Mouse (Mus musculus) heart, postnatal 10 days (tissue): ENCODE results near the gene Fars2. TPM values are rescaled to one million over a fixed set of nuclear protein-coding genes. Genes with fewer than 3 reads are reported as not detected.

Source experiments
- DNase-seq, 2 experiments: peaks; one replicate each; pipeline ENCODE4 v3.0.0; 2021
- intact Hi-C: fragments of 180-260 bp; cut with DNase I; formaldehyde crosslinking; loops from one replicate; pipeline ENCODE4 v1.15.1; 2025
- total RNA-seq, 2 experiments: library from RNA; stranded (reverse); gene quantifications; 2 replicates each; pipeline ENCODE4 v1.2.3; 2021

Fars2 gene
- total RNA-seq, 2 experiments from 2014 or later = 69.7 to 73.3 TPM

DNA sequence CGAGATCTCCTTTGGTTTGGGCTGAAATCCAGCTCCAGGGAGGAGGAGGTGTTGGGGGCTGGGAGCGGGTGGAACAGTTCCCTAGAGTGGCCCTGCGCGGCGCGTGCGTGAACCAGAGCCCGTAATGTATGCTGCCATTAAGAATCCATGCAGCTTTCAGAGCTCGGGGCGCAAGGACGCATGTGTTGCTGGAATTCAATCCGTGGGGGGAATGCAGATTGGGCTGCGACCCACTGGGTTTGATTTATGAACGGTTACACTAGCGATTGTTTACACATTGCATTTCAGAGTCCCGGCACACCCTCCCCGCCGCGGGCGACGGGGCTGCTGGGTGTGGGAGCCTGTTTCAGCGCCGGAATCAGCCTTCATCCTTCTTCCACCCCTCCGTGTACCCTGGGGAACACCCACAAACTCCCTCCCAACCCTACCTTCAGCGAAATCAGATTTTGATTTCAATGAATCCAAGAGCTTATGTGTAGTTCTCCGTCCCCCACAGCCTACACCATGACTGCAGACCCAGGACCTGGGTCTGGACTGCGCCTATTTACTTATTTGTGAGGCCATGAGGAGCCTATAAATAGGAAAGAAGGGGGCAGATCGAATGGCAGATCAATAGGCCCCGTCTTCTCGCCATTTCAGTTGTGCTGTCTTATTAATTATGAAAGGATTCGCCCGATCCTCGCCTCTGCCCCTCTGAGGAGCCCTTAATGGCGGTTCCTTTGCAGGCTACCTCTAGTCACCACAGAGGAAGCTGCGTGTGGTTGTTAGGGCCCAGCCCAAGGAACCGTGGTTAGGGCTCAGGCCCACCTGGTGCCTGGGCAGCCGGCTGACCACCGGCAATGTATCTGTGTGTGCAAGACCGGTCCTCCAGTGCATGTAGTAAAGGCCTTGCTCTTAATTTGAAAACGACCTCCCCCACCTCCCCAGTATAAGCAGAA is 607.6 kb downstream of the Fars2 start:
- intact Hi-C loops = loop anchor here (5.0 to 10.0 kb wide), 2 partner anchors 443 to 710 kb away; no protein-coding TSS in a partner anchor
- peak; percentile 28 to 34 for DNase-seq

- intact Hi-C loops = loop anchor here (5.0 to 10.0 kb wide), 2 partner anchors 444 to 711 kb away; no protein-coding TSS in a partner anchor
- DNase-seq = peak in 1 of 2 experiments; percentile 16
Observed at GRCm38 (mm10) chr13:36725881-36726280, 608.7 kb downstream of the Fars2 start.

DNA sequence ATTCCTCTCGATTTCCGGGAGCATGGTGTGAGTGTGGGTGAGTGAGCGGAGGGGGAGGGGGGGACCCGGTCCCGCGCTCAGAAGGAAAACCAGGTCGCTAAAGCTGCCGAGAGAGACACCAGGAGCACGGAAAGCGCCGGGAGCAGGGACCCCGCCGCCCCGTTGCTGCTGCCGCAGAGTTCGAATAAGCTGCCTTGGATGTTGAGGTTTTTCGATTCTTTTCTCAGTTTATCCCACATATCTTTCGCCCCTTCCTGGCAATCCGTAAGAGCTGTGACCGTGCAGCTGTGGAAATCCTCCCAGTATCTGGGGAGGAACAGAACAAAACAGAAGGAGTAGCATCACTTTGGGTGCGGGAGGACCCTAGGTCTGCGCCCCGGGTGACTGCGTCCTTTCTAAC is 609.3 kb downstream of the Fars2 start:
- intact Hi-C loops = loop anchor here (5.0 to 10.0 kb wide), 2 partner anchors 444 to 712 kb away; no protein-coding TSS in a partner anchor
- DNase-seq = peak in 1 of 2 experiments; percentile 24

- DNase-seq = peak in 1 of 2 experiments; percentile 23
- intact Hi-C loops = loop anchor here (5.0 to 10.0 kb wide), 2 partner anchors 445 to 712 kb away; no protein-coding TSS in a partner anchor
Observed at GRCm38 (mm10) chr13:36726951-36727778, 610.0 kb downstream of the Fars2 start.

DNA sequence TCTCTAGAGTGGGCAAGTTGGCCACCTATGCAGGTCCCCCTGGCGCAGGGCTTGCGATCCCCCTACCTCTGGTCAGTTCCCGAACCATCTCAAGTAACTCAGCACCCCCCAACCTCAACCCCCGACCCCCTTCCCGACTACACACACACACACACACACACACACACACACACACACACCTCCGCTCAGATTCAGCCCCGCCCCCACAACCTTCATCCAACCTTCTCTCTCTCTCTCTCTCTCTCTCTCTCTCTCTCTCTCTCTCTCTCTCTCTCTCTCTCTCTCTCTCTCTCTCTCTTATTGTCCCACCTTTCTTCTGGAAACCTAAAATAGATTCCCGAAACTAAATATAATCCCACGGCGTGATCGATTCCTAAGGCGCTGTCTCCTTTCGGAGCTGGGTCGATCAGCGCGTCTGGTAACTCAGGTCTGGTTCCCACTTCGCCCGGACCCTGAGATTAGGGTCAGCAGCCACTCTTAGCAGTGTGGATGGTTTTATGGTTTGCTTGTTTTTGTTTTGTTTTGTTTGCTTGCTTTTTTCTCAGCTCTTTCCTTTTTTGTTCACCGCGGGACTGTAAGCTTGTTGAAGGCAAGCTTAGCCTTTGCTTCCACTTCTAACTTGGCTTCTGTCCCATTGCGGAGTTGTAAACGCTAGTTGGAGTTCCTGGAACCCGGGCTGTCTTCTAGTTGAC is 610.7 kb downstream of the Fars2 start:
- DNase-seq = no peak
- intact Hi-C loops = loop anchor here (5.0 to 10.0 kb wide), 2 partner anchors 446 to 713 kb away; no protein-coding TSS in a partner anchor

DNA sequence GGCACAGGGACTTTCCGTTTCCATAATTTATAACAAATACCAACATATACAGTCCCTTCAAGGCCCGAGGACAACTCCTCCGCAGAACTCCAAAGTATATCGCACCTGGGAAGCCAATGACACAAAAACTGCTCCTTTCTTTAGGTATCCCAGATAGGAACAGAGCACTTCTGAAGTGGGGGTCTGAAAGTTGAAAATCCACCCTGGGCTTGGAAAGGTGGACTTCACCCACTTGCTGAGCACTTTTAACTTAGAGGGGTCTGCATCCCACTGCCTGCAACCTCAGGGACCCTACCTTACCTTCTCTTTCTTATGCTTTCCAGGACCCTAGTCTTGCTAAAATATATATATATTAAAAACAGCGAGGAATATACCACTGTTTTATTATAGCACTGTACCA is 611.3 kb downstream of the Fars2 start:
- DNase-seq = no peak
- intact Hi-C loops = loop anchor here (5.0 to 10.0 kb wide), 2 partner anchors 446 to 714 kb away; no protein-coding TSS in a partner anchor

DNA sequence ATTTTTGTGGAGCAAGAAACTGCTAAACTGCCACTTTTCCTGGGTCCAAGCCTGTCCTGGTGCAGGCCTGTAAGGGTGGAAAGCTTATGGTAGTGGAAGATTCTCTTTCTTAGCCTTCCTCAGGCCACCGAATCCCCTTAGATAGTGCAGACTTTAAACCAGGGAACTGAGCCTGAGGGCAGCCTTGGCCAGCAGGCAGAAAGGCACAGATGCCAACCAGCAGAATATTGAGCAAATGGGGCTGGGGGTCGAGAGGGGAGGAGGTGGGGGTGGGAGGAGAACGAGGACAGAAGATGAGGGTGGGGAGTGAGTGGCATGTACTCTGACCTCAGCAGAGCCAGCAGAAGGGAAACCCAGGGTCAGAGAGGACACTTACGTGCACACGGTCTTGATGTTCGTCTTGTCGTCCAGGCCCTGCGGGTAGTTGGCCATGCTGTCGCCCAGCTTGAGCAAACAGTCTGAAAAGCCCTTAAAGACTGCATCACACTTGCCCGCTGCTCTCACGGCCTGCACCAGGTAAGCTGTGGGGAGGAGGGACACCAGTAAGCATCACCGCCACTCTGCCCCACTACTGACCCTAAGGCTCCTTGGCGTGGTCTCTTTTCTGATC is 612.6 kb downstream of the Fars2 start:
- intact Hi-C loops = loop anchor here (5.0 to 10.0 kb wide), 3 partner anchors 448 to 715 kb away; partner anchors contain the start of genes Fars2 and Lyrm4

GRCm38 (mm10) chr13:36730341-36730761 is 613.1 kb downstream of the Fars2 start:
- intact Hi-C loops = loop anchor here (10.0 kb wide), 1 partner anchor 616 kb away; the partner anchor contains the start of genes Fars2 and Lyrm4
- no peak for DNase-seq

More for the DNA sequence above, 612.6 kb downstream of the Fars2 start:
- no peak for DNase-seq

GRCm38 (mm10) chr13:36731016-36731930 is 614.1 kb downstream of the Fars2 start:
- intact Hi-C loops = loop anchor here (10.0 kb wide), 1 partner anchor 616 kb away; the partner anchor contains the start of genes Fars2 and Lyrm4
- DNase-seq = peak; percentile 44 to 57

DNA sequence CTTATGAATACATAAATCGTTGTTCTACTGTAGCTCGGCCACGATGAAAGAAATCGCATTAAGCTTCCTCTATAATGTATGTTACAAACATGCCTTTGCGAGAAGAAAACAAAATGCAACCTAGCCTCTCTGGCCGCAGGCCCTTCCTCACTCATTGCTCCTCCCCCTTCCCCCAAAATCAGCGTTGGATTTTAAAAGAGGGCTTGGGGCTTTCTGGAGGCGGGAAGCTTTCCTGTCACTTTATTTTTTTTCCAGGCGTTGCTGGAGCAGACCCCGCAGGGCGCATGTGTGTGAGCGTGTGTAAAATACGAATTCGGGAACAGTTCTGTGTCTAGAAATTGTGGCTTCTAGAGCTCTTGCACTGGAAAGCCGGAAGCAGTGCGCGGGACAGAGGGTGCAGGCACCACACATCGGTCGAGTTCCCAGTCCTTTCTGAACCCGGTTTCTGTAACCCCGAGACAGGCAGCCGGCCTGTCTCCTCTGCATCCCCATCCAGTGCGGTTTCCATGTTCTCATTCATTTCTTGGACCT is 614.8 kb downstream of the Fars2 start:
- intact Hi-C loops = loop anchor here (10.0 kb wide), 1 partner anchor 617 kb away; the partner anchor contains the start of genes Fars2 and Lyrm4
- peak; percentile 29 to 45 for DNase-seq

- intact Hi-C loops = loop anchor here (10.0 kb wide), 1 partner anchor 618 kb away; the partner anchor contains the start of genes Fars2 and Lyrm4
- peak in 1 of 2 experiments; percentile 24 for DNase-seq
Observed at GRCm38 (mm10) chr13:36732891-36733490, 615.8 kb downstream of the Fars2 start.

DNA sequence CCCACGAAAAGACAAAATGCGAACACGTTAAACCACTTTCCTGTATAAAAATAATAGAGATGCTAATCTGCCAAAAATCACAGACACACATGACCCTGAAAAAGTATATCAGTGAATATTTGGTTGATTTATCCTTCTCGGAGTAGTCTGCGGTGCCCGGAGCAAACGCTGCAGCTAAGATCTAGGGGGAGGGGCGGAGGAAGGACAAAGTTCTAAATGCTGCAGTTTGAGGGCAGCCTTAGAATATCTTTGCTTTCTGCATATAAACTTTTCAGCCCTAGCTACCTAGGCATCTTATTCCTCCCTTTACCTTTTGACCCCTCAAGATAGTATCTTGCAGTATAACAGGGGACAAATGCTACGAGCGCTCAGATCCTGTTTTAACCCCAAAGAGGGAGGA is 616.4 kb downstream of the Fars2 start:
- peak in 1 of 2 experiments; percentile 13 for DNase-seq
- intact Hi-C loops = loop anchor here (10.0 kb wide), 1 partner anchor 619 kb away; the partner anchor contains the start of genes Fars2 and Lyrm4

DNA sequence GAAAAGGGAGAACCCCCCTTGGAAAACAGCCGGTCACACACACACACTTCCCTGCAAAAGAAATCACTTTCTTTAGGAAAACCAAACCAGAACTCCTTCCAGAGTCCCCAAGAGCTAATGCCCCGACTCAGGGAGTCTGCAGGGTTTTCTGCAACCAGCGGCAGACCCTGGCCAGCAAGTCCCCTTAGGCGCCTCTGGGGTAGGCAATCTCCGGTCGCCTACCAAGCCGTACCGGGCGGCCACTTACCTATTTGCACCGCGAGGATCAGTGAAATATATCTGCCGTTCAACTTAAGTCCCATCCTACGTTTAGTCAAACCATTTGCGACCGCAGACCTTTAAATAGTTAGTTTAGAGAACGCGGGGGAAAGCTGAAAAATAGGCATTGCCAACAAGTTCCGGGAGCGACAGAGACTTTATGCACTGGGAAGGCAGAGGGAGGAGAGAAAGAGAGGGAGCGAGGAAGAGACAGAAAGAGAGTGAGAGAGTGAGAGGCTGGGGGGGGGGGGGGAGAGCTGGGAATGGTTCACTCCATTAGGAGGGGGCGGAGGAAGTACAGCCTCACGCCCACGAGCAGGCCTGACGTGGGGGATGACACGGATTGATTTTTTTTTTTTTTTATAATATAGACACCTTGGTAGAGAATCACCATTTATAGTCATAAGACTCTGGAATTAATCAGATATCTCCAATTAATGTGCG is 616.9 kb downstream of the Fars2 start:
- peak in 1 of 2 experiments; percentile 23 for DNase-seq
- intact Hi-C loops = loop anchor here (10.0 kb wide), 1 partner anchor 619 kb away; the partner anchor contains the start of genes Fars2 and Lyrm4

DNA sequence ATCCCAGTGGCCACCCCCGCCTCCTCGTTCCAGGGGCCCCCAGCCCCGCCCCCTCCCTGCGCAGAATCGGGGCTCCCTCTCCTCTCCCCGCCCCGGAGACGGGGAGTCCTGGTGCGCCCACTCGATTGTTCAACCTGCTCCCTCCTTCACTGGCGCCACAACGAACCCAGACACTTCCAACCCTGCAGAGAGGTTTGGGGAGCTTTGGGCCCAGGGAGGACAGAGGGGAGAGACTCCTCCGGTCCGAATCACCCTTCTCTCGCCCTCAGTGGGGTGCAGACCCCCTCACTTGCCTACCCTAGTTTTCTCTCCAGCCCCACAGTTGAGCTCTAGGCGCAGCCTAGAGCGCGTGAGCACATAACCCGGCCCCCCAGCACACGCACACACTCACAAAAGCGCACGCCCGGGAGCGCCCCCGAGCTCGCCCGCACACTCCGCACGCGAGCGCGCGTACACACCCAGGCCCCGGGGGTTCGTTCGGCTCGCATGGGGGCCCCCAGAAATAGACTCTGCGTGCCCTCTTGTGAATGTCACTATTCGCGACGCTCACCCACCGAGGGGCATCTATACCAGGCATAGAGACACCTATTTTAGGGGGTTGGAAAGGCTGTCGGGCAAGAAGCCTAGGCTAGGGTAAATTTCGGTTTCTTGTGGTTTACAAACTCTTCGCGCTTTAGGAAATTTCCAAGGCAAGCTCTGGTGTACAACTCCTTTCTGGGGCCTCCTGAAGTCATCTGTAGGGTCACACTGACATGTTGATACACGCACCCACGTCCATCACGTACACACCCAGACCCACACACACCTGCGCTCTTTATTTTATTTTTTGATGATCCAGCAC is 617.7 kb downstream of the Fars2 start, which contains the start of gene Nrn1:
Nrn1 (minus strand) TSS at position 401 of the 841 bp plus-strand sequence.
- intact Hi-C loops = loop anchor here (10.0 kb wide), 1 partner anchor 620 kb away; the partner anchor contains the start of genes Fars2 and Lyrm4
- DNase-seq = peak in 1 of 2 experiments; percentile 16

GRCm38 (mm10) chr13:36735901-36736618 is 618.8 kb downstream of the Fars2 start:
- no peak for DNase-seq
- intact Hi-C loops = loop anchor here (10.0 kb wide), 1 partner anchor 621 kb away; the partner anchor contains the start of genes Fars2 and Lyrm4
